Mouse (Mus musculus) CH12F3 (cell line): Measurements from ENCODE around the gene 1700020L24Rik.

Experiments used
- in situ Hi-C: fragments of 300-500 bp; cut with MboI; formaldehyde crosslinking; loops from 2 replicates; pipeline ENCODE4 v1.14.3; 2020; ENCODE audit warnings: low sequenced_read_pairs

1700020L24Rik gene

DNA sequence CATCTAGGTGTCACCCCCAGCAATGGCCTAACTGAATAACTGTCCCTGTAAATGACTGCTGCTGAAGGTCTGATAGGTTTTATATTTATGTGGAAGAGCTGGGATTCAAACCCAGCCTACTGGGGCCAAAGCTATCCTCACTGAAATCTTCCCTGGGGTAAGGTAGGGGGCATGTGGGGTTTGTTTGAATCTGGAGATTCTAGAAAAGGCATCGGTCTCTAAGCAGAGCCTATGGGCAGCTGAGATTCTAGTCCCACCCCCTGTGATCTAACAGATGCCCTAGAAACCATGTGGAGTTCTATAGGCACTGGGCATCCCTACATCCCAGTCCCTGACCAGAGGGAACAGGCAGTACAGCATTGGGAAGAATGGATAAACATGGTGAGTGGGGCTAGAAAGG is at the start of gene 1700020L24Rik:
Gene 1700020L24Rik, plus strand, starts transcription at position 301 of the 400 bp plus-strand sequence.
- in situ Hi-C loops = no loop called here

- in situ Hi-C loops = no loop called here
Observed at GRCm38 (mm10) chr11:83393062-83393461, 44.4 kb upstream of the 1700020L24Rik start.

DNA sequence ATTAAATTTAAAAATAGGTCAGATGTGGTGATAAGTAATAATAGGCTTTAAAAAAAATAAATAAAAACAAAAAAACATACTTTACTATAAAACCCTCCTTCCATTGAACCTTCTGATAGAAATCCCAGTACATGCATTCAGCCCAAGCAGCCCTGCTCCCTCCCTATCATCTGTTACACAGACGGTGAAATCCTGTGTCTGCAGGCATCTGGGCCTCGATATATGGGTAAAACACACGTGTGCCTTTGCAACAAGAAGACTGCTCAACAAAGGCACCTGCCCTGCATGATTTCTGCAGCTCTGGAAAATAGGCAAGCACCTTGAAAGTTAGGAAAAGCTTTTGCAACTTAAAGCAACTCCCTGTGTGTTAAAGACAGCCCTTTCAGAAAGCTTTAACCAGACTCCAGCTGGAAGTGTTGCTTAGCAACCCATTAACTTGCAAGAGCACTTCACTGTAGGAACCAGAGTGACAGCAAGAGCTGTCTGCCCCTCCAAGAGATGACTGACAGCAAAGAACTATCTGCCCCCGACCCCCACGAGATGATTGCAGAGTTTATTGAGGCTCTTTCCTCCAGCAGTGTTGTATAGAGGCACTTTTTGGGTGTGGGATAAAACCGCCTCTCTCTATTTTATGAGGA is 42.6 kb upstream of the 1700020L24Rik start:
- in situ Hi-C loops = no loop called here

- in situ Hi-C loops = no loop called here
Observed at GRCm38 (mm10) chr11:83397626-83398025, 39.9 kb upstream of the 1700020L24Rik start.

GRCm38 (mm10) chr11:83398724-83399123 is 38.8 kb upstream of the 1700020L24Rik start:
- in situ Hi-C loops = no loop called here

- in situ Hi-C loops = no loop called here
Observed at GRCm38 (mm10) chr11:83403787-83404186, 33.7 kb upstream of the 1700020L24Rik start.

DNA sequence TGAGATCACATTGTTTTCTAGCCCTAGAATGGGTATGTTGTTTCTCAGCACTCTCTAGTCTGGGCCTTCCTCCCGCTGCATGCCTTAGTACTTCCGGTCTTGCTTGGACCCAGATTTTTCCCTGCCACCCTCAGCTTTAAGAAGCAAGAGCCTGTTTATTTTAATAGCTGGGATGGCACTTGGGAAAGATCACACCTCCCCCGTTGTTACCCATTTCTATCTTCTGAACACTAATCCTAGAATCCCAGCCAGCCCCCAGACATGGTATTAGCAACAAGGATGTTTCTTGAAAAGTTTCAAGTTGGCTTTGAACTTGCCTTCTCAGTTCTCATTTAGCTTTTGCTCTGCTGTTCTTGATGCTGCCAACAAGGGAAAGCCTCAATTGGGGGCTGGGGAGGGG is 31.1 kb upstream of the 1700020L24Rik start:
- in situ Hi-C loops = no loop called here

DNA sequence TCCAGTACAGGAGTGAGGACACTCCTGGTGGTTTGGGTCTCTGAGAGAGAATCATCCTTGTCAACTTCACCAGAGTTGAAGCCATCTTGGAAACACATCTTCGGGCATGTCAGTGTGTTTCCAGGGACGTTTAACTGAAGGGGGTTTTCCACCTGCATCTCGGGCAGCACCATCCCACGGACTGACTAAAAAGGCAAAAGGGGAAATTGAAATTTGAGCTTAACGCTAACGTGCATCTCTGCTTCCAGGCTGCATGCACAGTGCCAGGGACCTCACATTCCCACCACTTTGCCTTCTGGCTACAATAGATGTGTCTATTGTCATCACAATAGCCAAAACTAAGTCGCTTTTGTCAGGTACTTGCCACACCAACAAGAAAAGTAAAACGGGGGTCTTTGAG is 29.2 kb upstream of the 1700020L24Rik start:
- in situ Hi-C loops = no loop called here

GRCm38 (mm10) chr11:83409087-83409754 is 28.3 kb upstream of the 1700020L24Rik start, which contains the start of gene Rasl10b:
Rasl10b (plus strand) TSS chr11:83409137.
- in situ Hi-C loops = no loop called here

DNA sequence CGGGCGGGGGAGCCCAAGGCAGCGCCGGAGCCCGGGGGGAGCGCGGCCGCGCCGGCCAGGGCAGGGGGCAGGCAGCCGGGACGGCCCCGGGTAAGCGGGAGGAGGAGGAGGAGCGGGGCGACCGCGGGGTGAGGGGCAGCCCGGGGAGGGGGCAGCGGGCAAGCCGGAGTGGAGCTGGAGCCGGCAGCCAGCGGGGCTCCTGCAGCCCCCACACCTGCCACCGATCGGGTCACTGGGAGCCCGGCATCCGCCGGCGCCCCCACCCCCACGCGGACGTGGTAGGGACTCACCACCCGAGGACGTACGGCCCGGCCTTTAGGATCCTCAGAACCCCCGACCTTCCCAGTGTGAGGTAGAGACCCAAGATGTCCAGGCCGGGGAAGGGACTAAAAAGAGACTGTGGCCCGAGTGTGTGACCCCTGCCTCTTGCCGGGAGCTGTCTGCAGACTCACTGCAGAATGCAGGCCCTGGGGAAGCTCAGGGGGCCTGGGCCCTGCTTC is 27.6 kb upstream of the 1700020L24Rik start:
- in situ Hi-C loops = no loop called here

DNA sequence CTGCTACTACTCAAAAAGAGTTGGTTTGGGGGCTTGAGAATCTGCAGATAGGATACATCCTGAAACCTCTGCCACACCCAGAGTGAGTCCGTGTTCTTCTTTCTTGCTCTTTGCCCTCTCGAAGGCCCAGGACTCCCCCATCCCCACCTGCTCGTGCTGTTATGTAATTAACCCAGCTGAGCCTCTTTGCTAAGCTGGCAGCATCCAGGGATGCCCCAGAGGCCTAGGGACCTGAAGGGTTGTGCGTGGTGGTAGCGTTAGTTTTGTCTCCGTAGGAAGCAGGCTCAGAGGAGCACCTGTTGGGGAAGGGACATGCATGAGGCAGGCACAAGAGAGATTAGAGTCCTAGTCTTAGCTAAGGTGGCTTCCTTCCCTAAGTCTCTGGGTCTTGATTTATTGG is 27.0 kb upstream of the 1700020L24Rik start:
- in situ Hi-C loops = no loop called here

DNA sequence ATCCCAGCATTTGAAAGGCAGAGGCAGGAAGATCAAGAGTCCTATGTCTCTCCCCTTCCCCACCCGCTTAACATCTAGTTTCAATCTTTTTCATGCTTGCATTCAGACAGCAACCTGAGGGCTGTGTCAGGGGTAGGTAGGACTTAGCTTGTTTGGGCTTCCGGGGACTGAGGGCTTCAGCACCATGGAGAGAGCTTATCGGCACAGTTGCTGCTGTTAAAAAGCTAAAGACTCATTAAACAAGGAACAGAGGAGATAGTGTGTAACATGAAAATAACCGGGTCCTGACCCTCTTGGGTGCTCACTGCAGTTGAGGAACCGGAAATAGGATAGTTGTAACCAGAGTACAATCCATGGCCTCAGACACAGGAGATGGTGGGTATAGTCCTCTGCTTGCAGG is 20.4 kb upstream of the 1700020L24Rik start:
- in situ Hi-C loops = no loop called here

DNA sequence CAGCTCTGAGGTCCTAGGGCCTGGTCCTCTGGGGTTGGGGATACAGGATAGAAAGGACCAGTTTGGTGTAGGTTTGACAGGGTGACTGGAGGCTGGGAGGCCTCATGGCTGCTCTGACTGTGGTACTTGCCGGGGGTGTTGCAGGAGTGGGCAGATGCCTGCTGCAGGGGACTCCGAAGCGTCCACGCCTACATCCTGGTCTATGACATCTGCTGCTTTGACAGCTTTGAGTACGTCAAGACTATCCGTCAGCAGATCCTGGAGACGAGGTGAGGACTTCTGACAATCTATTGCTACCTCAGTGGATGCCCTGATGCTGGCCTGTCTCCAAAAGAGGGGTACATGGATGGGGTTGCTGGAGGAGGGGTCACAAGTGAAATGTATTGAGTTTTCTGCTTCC is 19.8 kb upstream of the 1700020L24Rik start:
- in situ Hi-C loops = no loop called here

DNA sequence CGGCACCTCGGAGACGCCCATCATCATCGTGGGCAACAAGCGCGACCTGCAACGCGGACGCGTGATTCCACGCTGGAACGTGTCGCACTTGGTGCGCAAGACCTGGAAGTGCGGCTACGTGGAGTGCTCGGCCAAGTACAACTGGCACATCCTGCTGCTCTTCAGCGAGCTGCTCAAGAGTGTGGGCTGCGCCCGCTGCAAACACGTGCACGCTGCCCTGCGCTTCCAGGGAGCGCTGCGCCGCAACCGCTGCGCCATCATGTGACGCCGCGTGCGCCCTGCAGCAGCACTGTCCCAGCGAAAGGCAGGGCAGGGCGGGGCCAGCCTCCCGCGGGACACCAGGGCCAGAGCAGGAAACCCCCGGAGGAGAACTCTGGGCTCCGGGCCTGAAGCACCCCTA is 18.9 kb upstream of the 1700020L24Rik start:
- in situ Hi-C loops = no loop called here

DNA sequence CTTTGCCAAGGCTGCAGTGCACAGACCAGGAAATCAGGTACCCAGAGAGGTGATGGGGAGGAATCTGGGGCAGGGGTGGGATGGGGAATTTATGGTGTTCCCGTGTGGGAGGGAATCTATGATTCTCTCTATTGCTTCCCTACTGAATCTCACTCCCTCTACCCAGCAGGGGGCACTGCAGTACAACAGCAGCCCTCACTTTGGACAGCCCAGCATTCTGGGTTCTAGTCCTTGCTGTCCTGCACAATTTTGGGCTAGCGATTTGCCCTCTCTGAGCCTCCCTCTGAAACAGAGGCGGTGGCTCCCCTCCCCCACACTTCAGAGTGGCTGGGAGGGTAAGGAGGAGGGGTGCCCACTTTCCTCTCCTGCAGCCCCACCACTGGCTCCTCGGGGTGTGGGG is 17.1 kb upstream of the 1700020L24Rik start:
- in situ Hi-C loops = loop anchor here (5.0 kb wide), 1 partner anchor 68 kb away; no protein-coding TSS in a partner anchor

- in situ Hi-C loops = loop anchor here (5.0 kb wide), 1 partner anchor 69 kb away; no protein-coding TSS in a partner anchor
Observed at GRCm38 (mm10) chr11:83421305-83421704, 16.2 kb upstream of the 1700020L24Rik start.

DNA sequence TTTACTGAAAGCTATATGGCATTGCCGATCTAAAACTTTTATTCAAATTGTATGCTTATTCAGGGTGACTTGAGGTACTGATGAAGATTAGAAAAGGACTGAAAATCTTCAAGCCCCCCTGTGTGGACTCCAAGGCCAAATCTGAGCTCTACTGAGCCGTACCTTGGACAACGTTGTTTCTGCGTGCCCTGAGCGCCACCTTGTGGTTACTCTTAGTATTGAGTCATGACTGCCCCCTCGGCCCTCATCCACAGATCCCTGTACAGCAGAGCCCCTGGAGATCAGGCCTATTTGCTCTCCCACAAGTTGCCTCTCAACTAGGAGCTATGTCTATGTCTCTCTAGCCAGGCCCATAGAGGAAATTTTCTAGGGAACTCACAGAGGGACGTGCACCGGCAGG is 12.8 kb upstream of the 1700020L24Rik start:
- in situ Hi-C loops = loop anchor here (5.0 kb wide), 1 partner anchor 72 kb away; no protein-coding TSS in a partner anchor

GRCm38 (mm10) chr11:83426964-83427363 is 10.5 kb upstream of the 1700020L24Rik start:
- in situ Hi-C loops = no loop called here

GRCm38 (mm10) chr11:83429355-83429754 is 8.1 kb upstream of the 1700020L24Rik start, which contains the start of gene Gas2l2:
Gas2l2 (minus strand) TSS chr11:83429455.
- in situ Hi-C loops = no loop called here

- in situ Hi-C loops = no loop called here
Observed at GRCm38 (mm10) chr11:83432533-83432932, 4.9 kb upstream of the 1700020L24Rik start.

DNA sequence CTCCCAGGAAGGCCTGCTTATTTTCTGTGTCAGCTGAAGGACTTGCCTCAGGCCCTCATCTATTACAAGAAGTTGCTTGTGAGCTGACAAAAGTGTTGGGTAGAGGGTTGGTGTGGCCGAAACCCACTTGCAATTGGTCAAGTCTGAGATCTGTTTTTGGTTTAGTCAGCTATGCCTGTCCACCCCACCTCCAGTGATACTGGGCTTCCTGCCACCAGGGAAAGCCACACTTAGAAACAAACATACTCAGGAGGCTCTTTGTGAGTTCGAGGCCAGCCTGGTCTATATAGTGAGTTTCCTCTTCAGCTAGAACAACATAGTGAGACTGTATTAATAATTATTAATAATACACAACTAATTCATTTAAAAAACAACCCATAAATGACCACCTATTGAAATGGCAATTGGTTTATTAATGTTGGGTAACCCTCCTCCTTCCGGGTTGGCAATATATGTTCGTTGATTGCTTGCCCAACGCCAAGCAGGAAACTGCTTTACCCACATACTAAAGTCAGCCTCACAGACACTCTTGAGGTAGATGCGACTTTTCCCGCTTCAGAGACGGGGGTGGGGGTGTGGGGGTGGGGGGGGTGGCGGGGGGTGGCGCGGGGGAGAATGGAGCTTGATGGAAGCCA is 2.1 kb downstream of the 1700020L24Rik start:
- in situ Hi-C loops = no loop called here
